Mouse (Mus musculus) c-Kit-negative CD71-positive TER-119-positive erythroid progenitor cells, embryonic 14.5 days (primary cell): ENCODE data around the gene Mapk3.
"Not testable (repeated sequence)": the region's sequence is repeated elsewhere in the genome, so short reads cannot be mapped to it uniquely, and the experiment has no call there.

Experiments
- DNase-seq: peaks from one replicate; pipeline ENCODE4 v3.0.0-alpha.2; 2013; ENCODE audit warnings: low read depth, low spot score

The Mapk3 gene

DNA sequence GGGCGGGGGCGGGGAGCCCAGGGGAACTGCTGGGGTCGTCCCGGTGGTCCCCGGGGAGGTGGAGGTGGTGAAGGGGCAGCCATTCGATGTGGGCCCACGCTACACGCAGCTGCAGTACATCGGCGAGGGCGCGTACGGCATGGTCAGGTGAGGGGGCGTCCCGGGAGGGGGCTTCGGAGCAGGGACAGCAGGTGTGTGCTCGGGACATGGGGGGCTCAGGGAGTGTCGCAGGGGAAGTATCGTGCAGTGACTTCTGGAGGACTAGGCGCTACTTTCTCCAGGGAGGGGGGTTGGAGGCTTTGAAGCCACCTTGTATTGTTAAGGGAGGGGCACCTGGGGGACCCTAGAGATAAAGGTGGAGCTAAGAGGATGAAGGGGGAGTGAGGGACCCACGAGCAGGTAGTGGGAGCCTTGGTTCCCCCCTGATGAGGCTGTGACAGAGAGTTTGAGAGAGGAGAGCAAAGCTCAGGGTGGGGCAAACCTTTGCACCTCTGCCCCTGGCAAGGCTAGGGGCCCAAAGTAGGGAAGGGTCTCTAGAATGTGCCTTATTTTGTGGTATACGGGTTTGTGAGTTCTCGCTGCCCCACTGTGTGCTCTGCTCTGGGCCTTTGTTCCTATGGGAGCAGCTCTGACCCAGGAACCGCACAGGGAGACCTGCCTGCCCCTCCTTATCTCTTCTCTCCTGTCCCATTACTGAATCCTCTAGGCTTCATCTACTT lies 430 bp downstream of the Mapk3 start:
- DNase-seq: no peak

DNA sequence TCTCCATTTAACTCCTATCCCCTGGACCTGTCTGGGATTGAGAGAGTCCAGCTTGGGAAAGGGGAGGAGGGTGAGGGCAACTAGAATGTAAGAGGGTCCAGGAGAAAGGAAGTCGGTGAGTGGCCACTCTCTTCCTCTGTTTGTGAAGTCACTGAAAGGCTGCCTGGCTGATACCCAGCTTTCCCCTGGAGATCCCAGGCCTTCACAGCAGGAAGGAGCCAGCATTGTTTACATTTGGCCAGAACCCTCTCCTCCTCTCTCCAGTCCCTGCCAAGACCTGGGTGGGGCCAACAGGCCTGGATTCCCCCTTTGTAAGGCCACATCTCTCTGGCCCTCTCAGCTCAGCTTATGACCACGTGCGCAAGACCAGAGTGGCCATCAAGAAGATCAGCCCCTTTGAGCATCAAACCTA lies 996 bp downstream of the Mapk3 start:
- no peak for DNase-seq

DNA sequence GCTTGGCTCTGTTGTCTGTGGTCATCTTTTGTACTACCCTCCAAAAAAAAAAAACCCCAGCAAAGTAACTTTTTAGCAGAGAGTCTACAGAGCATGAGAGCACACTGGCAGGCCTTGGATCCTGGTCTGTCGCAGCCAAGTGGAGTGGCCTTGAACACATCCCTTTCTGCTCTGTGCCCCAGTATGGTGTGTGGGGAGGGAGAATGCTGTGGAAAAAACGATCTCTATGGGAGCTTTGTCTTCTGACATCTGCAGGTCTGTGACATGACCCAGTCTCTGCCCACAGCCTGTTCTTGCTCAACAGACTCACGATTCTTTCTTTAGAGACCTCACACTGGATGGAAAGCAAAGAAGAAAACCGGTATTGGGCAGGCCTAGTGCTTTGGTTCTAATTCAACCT lies 1.6 kb downstream of the Mapk3 start:
- DNase-seq: no peak

DNA sequence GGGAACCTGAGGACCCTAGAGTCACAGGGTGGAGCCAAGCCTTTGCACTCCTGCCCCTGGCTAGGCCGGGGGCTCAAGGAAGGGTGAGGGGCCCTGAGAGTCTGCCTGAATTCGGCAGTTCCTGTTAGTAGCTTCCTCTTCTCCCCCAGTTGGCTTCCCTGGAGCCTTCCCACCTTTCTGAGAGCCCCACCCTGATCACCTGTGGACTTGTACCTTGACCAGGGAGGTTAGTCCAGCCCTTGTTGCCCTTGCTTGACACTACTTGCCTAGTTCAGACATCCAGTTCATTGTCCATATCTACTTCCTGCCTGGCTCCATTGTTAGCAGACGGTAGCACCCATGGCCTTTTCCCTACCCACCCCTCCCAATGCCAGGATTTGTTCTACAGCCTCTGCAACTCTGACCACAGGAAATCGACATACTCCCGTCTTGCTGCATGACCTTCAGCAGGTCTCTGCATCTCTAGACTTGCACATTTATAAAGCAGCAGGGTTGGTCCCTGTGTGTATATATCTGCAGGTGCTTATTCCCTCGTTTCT lies 2.2 kb downstream of the Mapk3 start:
- DNase-seq: no peak

DNA sequence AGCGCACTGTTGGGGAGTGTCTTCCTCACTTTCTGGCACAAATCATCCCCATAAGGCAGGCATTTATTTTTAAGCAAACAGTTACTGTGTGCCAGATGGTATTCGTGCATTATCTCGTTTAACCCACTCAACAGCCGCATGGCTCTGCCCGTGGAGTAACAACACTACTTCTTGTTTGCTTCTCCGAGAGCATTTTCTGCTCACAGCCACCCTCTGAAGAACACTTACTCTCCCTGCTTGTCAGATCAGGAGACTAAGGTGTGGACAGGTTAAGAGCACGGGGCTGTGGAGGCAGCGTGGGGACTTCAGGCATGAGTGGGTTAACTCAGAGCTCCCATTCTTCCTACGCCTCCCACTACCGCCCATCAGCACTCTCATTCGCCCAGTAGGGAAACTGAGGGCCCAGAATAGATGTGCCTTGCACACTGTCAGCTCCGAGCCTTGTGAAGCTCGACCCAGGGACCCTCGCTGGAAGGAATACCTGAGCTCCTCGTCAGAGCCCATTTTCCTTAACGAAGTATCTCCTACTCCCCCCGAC lies 3.1 kb downstream of the Mapk3 start:
- no peak for DNase-seq

DNA sequence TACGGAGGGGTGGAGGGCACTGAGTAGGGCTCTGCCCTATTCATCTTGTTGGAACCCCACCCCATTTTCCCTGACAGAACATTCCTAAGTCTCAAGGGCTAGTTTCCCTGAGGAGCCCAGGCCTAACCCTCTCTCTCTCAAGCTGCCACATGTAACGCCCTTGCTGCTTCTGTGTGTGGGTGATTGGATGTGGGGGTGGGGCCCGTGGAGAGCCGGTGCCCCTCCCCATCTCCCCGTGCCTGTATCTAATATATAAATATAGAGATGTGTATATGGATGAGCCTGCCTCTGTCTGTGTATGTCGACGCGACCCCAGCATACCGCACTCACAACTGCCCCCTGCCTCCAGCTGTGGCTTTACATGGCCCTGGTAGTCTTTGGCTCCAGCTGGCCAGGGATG lies 6.1 kb downstream of the Mapk3 start:
- DNase-seq: no peak

DNA sequence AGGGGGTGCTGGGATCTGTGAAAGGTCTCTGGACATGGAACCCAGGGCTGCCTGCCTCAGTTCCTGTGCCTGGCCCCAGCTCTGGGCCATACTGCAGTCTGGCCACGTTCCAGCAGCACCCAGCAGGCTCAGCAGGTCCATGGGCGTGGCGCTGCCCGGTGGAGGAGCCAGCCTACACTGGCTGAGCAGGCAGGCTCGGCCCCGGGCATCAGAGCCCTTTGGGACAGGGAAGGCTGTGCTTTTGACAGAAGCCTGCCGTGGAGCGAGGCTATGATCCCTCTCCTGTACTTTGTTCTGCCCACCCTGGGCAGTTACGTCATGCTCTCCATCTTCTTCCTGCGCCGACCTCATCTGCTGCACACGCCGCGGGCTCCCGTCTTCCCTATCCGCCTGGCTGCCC lies 6.8 kb downstream of the Mapk3 start, which contains the start of gene Gdpd3:
TSS of gene Gdpd3 (plus strand) at position 134 of the 400 bp plus-strand sequence.
- DNase-seq: no peak

DNA sequence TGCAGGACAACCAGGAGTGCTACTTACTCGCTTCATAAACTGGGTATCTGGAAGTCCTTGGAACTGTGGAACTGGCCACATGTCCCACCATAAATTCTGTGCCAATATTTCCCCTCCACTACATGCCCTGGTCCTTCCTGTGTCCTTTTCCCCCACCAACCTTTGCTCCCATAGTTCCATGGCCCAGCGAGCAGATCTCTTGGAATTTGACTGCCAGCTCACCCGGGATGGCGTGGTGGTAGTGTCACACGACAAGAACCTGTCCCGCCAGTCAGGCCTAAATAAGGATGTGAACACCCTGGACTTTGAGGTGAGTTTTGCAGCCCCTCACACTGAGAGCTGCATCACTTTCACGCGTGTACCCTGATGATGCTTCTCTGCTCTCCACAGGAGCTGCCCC lies 7.6 kb downstream of the Mapk3 start:
- no peak for DNase-seq

DNA sequence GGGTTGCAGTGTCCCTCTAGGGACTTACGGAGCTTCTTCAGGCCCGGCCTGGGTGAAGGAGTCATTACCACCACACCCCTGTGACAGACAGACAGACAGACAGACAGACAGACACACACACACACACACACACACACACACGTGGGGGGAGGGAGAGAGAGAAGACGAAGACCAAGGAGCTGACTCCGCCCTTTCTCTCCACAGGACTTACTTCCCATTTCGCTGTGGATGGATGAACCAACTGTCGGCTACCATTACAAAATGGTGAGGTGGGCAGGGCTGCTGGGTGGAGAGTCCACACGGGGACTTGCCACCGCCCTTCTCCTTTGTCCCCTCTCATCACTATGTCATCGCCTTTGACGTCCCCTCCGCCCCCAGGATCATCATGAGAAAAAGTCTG lies 11.4 kb downstream of the Mapk3 start:
- DNase-seq: no peak

DNA sequence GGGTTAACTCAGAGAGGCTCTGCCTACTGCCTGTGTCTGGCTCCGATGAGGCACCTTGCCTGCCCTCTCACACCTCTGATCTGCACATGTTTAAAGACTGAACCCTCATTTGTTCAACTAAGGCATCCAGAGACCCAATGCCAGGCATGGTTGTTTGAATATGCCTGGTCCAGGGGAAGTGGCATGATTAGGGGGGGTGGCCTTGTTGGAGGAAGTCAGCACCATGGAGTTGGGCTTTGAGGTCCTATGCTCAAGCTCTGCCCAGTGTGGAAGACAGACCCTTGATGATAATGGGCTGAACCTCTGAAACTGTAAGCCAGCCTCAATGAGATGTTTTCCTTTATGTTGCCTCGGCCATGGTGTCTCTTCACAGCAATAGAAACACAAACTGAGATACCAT lies 13.9 kb downstream of the Mapk3 start:
- no peak for DNase-seq

DNA sequence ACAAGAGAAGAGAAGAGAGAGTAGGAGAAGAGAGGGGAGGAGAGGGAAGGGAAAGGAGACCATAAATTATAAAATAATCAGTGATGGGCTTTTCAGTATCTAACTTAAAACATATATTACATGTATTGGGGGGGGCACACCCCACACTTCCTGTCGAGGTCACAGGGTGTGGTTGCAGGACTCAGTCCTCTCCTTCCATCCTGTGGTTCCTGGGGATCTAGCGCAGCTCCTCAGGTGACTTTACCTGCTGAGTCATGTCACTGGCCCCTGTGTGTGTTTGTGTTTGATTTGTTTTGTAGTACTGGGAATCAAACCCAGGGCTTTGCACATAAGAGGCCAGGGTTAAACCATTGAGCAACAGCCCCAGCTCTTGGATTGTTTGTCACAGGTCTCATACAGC lies 15.1 kb downstream of the Mapk3 start:
- no peak for DNase-seq

DNA sequence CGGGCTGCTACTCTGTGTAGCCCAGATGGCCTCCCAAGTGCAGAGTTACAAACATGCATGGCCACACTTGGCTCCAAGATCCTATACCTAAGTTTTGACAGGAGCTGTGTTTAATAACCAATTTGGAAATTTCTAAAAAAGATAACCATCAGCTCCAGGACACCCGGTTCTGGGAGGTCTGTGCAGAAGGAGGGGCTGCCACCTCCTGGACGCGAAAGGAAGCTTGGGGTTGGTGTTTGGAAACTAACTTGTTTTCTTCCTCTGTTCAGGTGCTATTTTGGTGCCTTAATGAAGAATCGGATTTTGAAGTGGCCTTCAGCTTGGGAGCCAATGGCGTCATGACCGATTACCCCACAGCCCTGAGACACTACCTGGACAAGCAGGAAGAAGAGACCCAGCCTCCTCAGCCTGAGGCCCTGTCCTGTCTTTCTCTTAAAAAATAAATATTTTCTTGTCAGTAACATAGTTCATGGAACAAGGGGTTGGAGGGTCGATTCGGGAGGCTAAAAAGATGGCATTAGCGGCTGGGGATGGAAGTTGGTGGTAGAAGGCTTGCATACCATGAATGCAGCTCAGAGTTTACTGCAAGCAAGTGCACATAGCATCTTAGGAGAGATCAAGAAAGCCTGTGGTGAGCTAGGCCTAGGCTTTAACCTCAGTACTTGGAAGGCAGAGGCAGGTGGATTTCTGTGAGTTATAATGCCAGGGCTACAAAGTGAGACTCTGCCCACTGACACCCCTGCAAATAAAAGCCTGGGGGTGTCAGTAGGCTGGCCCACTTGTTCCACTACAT lies 16.0 kb downstream of the Mapk3 start:
- no peak for DNase-seq

DNA sequence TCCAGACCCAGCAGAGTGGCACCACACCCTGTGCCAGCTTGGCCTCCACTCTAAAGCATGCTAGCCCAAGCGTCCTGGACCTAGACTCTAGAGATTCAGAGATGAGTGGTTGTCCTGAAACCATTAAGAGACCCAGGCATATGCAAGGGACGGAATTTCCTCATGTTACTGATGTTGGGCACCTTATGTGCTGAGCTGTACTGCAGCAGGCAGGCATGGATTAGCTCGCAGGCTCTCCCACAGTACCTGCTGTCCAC lies 16.5 kb downstream of the Mapk3 start:
- DNase-seq: no peak

DNA sequence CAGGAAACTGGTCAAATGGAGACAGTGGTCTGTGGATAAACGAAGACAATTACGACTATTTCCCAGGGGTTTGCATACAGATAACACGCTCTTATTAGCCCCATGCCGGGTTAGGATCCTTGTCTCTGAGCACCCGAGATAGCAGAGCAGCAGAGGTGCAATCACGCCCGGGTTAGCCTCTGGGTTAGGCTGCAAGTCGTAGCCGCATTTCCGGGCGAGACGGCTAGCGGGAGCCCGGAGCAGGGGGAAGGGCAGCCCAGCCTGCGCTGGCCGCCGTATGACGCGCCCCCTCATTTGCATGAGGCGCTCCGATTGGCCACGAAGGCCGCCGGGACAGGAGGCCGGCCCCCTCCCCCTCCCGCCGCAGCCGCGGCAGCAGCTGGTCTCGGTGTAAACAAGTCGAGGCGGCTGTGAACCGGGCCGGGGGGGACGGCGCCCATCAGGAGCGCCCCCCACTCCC lies 17.2 kb downstream of the Mapk3 start, which contains the start of gene Ypel3:
TSS of gene Ypel3 (plus strand) at position 358 of the 460 bp plus-strand sequence.
- peak; percentile 81 for DNase-seq

DNA sequence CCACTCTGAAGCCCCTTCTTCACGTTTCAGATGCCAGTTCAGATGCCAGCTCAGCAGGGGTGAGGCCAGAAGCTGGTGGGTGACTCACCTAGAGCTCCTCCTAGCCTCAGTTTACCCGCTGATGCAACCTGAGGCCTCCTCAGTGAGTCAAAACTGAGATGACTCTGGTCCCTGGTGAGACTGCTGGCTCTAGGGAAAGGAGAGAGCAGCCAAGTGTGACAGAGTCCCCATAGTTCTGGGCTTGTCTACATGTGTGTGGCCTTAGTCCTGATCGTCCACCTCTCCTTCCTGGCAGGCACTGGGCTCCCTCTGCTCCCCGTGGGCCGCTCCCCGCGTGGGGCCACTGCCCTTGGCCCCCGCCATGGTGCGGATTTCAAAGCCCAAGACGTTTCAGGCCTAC lies 18.1 kb downstream of the Mapk3 start:
- no peak for DNase-seq

DNA sequence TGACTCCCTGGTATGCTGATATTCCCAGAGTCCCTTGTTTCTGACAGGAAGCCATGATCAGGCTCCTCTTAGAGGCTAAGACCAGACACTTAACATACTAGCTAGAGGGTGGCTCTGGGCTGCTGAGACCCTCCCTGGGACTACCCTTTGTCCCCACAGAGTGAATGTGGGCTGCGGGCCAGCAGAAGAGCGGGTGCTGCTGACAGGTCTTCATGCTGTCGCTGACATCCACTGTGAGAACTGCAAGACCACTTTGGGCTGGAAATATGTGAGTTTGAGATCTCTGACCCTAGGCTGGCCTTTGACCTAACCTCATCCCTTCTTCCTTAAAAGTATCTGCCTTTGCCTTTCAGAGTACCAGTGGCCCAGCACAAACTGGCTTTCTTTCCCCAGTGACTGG lies 18.7 kb downstream of the Mapk3 start:
- no peak for DNase-seq

DNA sequence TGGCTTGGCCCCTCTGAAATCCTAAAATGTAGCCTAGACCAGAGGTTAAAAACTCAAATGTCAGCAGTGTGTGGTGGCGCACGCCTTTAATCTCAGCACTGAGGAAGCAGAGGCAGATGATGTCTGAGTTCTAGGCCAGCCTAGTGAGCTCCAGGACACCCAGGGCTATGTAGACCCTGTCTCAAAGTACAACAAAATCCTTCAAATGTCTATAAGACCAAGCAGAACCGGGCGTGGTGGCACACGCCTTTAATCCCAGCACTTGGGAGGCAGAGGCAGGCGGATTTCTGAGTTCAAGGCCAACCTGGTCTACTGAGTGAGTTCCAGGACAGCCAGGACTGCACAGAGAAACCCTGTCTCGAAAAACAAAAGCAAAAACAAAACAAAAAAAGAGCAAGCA lies 19.7 kb downstream of the Mapk3 start:
- not testable (repeated sequence) for DNase-seq

DNA sequence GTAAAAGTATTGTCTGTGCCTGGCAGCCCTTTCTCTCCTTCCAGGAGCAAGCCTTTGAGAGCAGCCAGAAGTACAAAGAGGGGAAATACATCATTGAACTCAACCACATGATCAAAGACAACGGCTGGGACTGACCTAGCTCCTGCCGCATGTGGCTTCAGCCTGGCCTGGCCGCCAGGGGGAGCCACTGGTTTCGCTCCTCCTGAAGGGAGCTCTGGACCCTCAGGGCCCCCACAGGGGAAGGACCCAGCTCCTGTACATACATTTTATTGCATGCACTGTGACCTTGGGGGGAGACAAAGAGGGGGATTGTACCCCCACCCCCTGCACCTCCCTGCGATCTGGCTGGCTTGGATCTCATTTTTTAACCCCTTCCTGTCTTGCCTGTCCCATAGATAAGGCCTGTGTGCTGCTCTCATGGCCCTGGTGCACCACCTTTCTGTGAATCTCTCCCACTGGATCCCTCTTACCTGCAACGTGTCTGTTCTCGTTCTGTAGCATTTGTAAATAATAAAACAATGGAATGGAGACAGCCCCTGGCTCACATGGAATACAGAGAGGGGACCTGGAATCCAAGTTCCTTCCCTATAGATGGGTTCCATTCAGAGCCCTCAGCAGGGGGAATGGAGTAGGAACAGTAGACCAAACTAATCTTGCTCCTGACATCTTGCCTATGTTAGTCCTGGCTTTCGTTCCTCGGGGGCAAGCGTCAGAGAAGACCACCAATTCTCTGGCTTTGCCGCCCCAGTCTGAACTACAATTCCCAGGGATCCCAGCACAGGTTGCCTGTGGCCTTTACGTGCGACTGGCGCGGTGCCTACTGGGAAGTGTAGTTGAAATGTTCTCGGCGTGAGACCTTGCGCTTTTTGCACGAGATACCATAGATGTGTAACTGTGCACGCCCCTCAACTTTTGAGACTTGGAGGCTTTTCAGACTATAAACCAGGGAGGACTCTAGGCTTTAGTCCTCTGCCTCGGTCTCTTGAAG lies 20.9 kb downstream of the Mapk3 start:
- peak; percentile 67 for DNase-seq

DNA sequence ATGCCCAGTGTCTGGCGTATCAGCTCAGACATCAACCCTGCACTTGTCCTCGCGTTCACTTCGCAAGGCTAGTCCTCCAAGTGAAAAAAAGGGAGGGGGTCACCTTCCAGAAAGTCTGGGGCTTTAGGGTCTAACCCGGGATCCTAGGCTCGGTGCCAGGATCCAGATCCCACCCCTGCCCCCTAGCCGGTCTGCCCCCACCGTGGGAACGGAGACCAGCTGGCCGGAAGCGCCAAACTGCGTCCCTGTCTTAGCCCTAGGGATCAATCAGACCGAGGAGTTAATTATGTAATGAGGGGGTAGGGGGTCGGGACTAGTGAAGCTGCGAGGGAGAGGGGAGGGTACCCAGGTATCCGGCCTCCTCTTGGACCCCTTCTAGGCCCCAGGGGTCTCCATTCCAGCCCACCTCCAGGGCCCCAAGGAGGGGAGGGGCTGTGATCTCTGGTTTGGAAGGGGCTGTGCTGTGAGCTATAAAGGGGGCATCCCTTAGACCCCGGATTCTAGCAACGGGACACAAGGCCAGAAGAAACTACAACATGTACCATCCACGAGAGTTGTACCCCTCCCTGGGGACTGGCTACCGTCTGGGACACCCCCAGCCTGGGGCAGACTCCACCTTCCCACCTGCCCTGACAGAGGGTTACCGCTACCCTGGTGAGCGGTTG lies 21.7 kb downstream of the Mapk3 start, which contains the start of gene Tbx6:
TSS of gene Tbx6 (plus strand) at position 513 of the 665 bp plus-strand sequence.
- no peak for DNase-seq

DNA sequence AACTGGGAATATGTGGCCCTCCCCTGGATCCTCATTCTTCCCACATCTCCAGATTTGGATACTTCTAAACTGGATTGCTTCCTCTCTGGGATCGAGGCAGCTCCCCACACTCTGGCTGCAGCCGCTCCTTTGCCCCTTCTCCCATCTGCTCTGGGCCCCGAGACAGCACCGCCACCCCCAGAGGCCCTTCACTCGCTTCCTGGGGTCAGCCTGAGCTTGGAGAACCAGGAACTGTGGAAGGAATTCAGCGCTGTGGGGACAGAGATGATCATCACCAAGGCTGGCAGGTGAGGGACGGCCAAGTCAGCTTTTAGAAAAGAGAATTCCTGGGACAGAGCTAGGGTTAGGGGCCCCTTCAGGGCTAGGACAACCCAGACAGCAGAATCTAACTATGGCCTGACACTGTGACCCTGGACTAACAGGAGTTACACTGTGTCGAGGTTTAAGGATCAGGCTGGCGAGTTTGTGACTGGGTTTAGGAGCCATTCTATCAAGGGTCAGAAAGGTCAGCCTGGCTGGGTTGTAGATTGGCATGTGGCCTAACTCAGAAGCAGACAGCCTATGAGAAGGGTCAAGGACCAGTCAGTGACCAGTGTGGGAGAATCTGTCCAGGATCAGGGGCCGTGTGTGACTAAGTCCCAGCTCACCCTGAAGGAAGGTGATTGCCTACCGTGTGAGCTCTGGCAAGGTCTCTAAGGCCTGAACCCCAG lies 22.4 kb downstream of the Mapk3 start:
- no peak for DNase-seq
